Mouse (Mus musculus): ENCODE measurements at regions not wholly inside any gene's neighbourhood (a gene's known extent, or its start where the extent isn't known, plus 50 kb on each side); places are given as distances from the start of the nearest gene placed in this dataset.

- no peak for DNase-seq (ENCODE audit: low spot score in 2 of 2)
Observed at GRCm38 (mm10) chr16:54770871-54771270, 526.9 kb downstream of the Zpld1 start.

GRCm38 (mm10) chr16:54744188-54744587, 553.6 kb downstream of the Zpld1 start:
- no peak for DNase-seq (ENCODE audit: low spot score in 2 of 2)

GRCm38 (mm10) chr16:54733516-54733915, 564.3 kb downstream of the Zpld1 start:
- no peak for DNase-seq (ENCODE audit: low spot score in 2 of 2)

GRCm38 (mm10) chr16:54707880-54708279, 589.9 kb downstream of the Zpld1 start:
- no peak for DNase-seq (ENCODE audit: low spot score in 2 of 2)

GRCm38 (mm10) chr16:54682815-54683214, 615.0 kb downstream of the Zpld1 start:
- DNase-seq (ENCODE audit: low spot score in 2 of 2), result no peak

- DNase-seq (ENCODE audit: low spot score in 2 of 2), result no peak
Observed at GRCm38 (mm10) chr16:54648728-54649525, 648.9 kb downstream of the Zpld1 start.

- DNase-seq (ENCODE audit: low spot score in 2 of 2), result no peak
Observed at GRCm38 (mm10) chr16:54647821-54648220, 650.0 kb downstream of the Zpld1 start.

GRCm38 (mm10) chr16:54646252-54646651, 651.5 kb downstream of the Zpld1 start:
- DNase-seq (ENCODE audit: low spot score in 2 of 2), result no peak

GRCm38 (mm10) chr16:54629183-54629582, 668.6 kb downstream of the Zpld1 start:
- no peak for DNase-seq (ENCODE audit: low spot score in 2 of 2)

- peak; percentile 8 to 10 for DNase-seq (ENCODE audit: low spot score in 2 of 2)
Observed at GRCm38 (mm10) chr16:54592643-54593042, 705.1 kb downstream of the Zpld1 start.
